Mouse (Mus musculus): ENCODE results near the gene Morc2a.

Gene Morc2a

DNA sequence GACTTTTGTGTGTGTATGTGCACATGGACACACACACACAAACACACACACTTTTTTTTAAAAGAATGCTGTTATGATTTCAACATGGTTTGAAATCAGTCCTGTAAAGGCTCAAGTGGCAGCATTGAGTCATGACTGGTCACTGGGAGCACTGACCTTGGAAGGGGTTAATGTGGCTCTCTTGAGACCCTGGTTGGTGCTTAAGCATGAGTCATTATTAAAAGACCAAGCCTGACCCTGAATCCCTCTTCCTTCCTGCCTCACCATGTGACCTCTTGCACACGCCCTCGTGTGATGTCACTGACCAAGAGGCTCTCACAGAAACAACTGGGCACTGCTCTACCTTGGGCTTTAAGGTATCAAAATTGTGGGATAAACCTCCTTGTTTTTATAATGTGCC, 89.8 kb downstream of the Morc2a start:
- DNase-seq: no peak
